Mouse (Mus musculus): Measurements from ENCODE around the gene Vmn2r19.

DNA sequence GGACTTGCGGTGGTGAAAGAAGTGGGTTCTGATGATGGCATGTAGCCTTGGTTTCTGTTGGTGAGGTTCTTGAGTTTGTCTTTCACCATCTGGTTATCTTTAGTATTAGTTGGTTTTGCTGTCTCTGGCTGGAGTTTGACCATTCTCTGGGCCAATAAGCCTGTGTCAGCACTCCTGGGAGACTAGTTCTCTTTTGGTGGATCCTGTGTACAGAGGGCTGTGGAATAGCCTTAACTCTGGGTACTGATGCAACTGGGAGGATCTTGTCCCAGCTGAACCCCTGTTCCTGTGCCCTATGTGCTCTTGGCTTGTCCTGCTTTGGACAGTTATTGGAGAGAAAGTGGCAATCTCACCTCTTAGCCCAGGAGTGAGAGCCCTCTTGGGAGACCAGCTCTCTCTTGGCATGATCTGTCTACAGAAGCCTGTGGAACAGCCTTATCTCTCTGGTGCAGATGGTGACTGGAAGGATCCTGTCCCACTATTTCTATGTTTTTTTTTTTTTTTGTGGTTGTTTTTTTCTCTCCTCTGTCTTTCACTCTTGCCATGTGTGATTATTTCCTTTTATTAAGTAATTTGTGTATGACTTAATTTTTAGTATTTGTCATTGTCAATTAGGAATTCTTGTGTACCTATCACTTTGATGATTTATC lies 15.3 kb upstream of the Vmn2r19 start:
- TF ChIP-seq EP300 (IDR thresholded peaks at IDR 0.05; ENCODE audit: low read depth) (no peak), CTCF (IDR thresholded peaks at IDR 0.05; ENCODE audit: low read depth) (no peak)

All from heart, postnatal 0 days (tissue).